Mouse (Mus musculus): ENCODE measurements at regions not wholly inside any gene's neighbourhood (a gene's known extent, or its start where the extent isn't known, plus 50 kb on each side); places are given as distances from the start of the nearest gene placed in this dataset.

DNA sequence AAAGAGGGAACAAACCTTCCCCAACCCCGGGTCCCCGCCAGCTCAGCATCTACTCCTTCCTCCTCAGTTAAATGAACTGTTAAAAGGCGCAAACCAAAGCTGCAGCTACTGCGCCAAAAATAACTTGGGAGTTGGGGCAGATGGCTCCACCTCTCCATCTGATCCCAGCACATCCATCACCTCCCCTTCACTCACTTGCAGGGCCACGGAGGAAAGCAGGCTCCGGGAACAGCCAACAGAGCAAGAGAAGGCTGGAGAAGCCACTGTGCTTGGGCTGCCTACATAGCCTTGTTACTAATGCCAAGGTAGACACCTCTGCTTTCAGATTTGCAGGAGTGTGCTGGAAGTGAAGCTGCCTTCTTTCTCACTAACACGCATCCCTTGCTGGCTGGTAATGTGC is 171.8 kb upstream of the Gm765 start:
- no peak for TF ChIP-seq EP300 (optimal IDR thresholded peaks at IDR 0.05)
- no peak for TF ChIP-seq CTCF (IDR thresholded peaks at IDR 0.05; ENCODE audit: low read depth)
